Mouse (Mus musculus): ENCODE data around the gene Mip.

DNA sequence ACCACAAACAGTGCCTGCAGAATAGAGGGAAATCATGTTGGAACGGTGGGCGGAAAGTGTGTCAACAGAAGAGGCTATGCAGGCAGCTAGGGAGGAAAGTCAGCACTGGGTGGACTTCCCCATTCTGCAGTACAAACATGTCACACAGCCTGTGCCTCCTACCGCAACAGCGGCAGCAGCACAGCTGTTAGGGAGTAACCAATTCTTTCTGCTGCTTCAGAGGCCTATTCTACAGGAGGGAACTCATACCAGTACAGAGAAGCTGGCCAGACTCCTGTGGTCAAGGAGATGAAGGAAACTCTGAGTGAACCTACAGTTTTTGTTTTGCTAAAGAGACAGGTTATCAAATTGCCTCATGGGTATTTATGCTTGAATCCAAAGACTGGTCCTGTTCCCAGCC is 33.3 kb downstream of the Mip start:
- TF ChIP-seq CTCF (IDR thresholded peaks at IDR 0.05; ENCODE audit: control insufficient read depth, insufficient read depth, low read length) (no peak), POLR2A (IDR thresholded peaks at IDR 0.05; ENCODE audit: borderline replicate concordance, control insufficient read depth, low read depth, low read length) (no peak)

Measured in bone marrow, adult 2 months (tissue).